Mouse (Mus musculus) T-helper 2 cell (primary cell): ENCODE data around the gene Chst12.
"Not testable (repeated sequence)": the region's sequence is repeated elsewhere in the genome, so short reads cannot be mapped to it uniquely, and the experiment has no call there.

ENCODE experiments used
- in situ Hi-C: fragments of 300-600 bp; cut with MboI, MseI; formaldehyde crosslinking; loops from one replicate; pipeline ENCODE4 v1.15.1; 2025; ENCODE audit warnings: high pct_unique_total_duplicates

Gene Chst12

GRCm38 (mm10) chr5:140505208-140505780 is at the start of gene Chst12:
TSS of gene Chst12 (plus strand) at chr5:140505550.
- in situ Hi-C loops, result no loop called here

DNA sequence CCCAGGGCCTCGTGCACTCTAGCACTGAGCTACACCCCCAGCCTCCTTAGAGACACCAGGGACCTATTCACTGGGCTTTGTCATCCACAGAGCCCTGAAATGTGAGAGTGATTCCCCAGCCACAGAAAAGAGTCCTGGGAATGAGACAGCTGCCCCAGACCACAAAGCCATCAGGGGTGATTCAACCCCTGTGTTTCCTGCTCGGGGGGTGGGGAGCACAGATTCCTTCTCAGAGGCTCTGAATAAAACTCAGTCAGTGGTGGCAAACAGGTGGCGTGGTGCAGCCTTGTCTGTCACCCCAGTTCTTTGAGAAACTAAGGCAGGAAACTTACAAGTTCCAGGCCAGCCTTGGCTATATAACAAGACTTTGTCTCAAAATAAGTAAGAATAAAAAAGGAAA is 43.9 kb upstream of the Chst12 start:
- in situ Hi-C loops, result no loop called here

DNA sequence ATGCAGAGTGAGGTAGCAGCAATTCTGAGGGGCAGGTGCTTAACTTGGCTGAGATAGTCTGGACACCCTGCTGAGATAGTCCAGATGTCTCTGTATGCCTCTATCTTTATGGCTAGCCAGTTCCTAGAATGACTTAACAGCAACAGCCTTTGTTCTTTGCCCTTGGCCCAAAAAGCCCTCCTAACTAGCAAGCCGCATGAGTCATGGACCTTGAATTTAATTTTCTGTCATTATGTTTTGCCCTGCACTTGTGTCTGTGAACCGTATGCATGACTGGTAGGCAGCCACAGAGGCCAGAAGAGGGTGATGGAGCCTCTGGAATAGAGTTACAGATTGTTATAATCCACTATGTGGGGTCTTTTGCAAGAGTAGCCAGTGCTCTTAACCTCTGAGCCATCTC is 42.2 kb upstream of the Chst12 start:
- in situ Hi-C loops, result not testable (repeated sequence)

DNA sequence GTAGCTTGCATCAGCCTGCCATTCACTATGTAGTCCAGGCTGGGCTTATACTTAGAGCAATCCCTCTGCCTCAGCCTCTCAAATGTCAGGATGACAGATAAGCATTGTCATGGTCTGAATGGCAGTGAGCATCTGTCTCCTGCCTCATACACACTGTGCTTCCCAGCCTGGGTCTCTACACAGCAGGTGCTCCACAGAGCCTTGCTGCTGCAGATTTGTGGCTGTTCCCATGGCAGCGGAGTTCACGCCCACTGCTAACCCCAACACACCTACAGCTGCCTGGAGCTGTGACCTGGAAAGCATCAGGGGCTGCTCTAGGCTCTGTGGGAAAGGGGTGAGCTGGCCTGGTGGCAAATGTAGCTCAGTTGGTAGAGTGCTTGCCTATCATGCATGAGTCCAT is 40.4 kb upstream of the Chst12 start:
- in situ Hi-C loops, result loop anchor here (5.0 kb wide), 1 partner anchor 77 kb away; no protein-coding TSS in a partner anchor

- in situ Hi-C loops, result no loop called here
These were observed 33.0 kb upstream of the Chst12 start for GRCm38 (mm10) chr5:140472336-140472735.

- in situ Hi-C loops, result no loop called here
These were observed 23.9 kb upstream of the Chst12 start for GRCm38 (mm10) chr5:140481458-140481857.

DNA sequence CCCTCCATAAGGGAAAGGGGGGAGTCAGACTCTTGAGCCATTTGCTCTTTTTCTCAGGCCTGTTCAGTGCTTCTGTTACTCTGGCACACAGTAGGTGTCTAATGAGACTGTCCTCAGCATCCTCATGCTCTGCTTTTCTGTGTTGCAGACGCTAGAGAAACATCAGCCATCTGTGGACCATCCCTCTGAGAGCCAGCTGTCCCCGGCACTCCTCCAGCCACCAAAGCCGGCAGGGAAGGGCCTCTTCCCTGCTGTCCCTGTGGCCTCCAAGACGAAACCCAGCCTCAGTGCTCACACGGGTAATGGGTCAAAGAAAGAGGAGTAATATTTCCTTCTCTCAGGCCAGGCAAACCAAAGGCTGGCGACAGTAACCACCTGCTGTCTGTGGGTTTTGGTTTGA is 14.2 kb upstream of the Chst12 start:
- in situ Hi-C loops, result no loop called here

GRCm38 (mm10) chr5:140492684-140493233 is 12.6 kb upstream of the Chst12 start:
- in situ Hi-C loops, result no loop called here

DNA sequence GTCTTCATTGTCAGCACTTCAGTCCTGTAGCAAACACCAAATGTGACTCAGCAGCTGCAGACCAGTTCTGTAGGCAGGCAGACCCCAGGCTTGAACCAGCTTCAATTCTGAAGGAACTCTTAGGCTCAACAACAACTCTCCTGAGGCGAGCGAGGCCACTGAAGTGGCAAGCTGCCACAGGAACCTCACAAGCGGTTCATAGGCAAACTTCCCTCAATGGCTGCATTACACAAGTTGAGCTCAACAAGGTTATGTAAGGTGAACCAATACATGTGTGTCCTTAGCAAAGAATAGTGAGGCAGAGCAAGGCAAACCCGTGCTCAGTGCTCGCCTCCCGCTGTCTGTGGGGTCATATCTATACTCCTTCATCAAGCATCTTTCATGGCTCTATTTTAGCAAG is 7.2 kb upstream of the Chst12 start:
- in situ Hi-C loops, result no loop called here

GRCm38 (mm10) chr5:140500736-140501135 is 4.6 kb upstream of the Chst12 start:
- in situ Hi-C loops, result loop anchor here (5.0 kb wide), 1 partner anchor 37 kb away; no protein-coding TSS in a partner anchor

DNA sequence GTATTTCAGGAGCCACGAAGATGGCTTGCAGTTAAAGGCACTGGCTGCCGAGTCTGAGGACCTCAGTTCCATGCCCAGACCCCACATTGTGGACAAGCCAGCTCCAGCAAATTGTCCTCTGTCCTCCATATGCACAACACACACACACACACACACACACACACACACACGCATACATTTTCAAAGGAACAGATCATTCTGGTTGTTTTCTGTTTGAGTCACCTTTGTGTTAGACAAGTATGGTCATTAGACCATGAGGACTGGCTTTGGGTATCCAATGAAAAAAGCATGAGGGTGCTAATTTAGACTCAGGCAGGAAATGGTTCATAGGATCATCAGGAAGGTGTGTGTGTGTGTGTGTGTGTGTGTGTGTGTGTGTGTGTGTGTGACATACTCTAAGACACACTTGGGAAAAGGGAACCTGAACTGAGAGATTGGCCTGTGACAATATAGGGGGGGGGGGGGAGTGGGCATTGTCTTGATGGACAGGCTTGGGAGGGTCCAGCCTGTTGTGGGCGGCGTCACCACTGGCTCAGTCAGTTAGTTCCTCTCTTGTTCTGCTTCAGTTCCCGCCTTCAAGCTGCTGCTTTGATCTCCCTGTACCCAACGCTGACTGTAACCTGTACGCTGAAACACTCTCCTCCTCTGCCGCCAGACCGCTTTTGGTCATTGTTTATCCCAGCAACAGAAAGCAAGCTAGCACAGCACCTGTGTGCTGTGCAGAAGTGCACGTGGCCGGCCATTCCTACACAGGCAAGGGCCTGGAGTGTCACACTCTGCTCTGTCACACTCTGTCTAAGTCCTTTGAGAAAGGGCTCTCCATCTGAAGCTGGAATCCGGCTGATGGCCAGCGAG is 3.1 kb upstream of the Chst12 start:
- in situ Hi-C loops, result loop anchor here (5.0 kb wide), 1 partner anchor 35 kb away; no protein-coding TSS in a partner anchor

- in situ Hi-C loops, result loop anchor here (5.0 kb wide), 1 partner anchor 34 kb away; no protein-coding TSS in a partner anchor
These were observed 2.4 kb upstream of the Chst12 start for GRCm38 (mm10) chr5:140502925-140503324.

GRCm38 (mm10) chr5:140506096-140506794 is 895 bp downstream of the Chst12 start:
- in situ Hi-C loops, result no loop called here

DNA sequence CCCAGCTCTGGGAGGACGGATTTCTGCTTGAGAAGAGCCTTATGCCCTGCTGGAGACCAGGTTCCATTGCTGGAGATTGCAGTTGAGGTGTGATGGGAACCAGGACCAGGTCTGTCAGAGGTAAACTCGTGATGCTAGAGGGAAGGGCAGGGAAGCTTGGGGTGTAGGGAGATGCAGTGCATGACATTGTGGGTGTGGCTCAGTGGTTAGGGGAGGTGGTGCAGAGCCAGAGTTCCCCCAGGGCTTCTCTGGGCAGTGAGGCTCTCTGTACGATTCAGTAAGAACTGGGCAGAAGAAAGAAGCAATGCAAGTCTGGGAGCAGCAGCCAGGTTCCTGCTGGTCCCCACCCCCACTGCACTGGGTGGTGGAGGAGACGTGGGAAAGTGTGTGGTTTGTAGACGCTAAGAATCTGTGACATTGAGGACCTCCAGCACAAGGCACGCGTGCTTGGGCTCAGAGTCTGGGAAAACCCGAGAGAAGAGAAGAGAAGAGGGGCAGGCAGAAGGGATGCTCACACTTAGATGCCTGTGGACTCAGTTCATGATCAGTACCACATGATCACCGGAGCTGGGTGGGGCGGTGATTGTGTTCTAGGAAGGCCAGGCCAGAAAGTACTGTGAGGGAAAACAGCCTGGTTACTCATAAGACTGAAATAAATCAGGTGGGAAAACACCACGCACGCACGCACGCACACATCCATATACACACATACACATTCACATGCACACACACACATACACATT is 2.3 kb downstream of the Chst12 start:
- in situ Hi-C loops, result no loop called here

- in situ Hi-C loops, result no loop called here
These were observed 3.3 kb downstream of the Chst12 start for GRCm38 (mm10) chr5:140508686-140509085.

DNA sequence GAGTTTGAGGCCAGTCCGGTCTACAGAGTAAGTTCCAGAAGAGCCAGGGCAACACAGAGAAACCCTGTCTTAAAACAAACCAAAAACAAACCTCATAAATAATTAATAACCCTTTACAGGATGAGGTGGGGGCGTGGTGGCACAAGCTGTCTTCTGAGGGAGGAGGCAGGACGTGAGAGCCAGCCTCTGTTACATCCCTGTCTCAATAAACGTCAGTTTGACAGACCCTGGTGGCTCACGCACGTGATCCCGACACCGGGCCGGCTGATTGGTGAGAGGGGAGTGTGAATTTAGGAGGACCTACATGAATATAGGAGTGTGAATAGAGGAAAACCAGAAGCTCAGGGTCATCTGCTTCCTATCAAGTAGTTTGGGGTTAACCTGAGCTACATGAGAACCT is 3.9 kb downstream of the Chst12 start:
- in situ Hi-C loops, result no loop called here

DNA sequence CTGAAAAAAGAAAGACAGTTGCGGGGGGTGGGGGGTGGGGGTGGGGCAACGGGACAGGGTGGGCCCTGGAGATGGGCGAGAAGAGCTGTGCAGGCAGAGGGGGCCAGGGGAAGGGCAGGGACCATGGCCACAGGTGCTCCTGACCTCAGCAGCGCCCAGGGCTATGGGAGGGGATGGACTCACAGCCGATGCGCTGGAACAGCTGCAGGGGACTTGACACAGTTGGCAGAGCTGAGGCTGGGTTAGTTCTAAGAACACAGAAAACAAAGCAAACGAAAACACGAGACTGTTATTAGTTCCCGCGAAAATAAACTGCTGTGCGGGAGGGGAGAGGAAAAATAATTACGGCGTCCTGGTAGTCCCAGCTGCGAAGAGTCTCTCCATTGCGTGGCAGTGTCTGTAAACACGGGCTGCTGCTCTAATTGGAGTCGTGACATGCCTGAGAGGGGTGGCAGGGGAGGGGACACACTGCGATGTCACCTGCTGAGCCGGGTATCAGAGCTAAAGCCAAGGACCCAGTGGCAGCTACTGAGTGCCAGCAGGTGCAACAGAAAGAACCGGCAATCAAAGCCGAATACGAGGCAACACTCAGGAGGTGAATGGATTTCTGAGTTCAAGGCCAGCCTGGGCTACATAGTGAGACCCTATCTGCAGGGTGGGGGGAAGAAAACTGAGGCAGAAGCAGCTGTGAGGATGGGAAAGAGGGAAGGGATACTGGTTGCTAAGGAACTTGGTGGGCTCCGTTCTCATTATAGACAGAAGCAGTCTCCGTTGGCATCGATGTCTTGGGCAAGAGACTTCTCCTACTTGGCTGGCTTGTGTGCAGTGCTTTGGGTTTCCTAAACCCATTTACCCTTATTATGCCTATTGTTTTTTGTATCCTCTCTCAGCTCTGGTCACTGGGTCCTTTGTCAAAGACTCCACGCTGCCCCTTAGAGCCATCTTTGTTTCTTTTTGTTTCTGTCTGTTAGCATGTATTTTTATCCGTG is 5.0 kb downstream of the Chst12 start:
- in situ Hi-C loops, result no loop called here

- in situ Hi-C loops, result no loop called here
These were observed 8.6 kb downstream of the Chst12 start for GRCm38 (mm10) chr5:140513921-140514320.

DNA sequence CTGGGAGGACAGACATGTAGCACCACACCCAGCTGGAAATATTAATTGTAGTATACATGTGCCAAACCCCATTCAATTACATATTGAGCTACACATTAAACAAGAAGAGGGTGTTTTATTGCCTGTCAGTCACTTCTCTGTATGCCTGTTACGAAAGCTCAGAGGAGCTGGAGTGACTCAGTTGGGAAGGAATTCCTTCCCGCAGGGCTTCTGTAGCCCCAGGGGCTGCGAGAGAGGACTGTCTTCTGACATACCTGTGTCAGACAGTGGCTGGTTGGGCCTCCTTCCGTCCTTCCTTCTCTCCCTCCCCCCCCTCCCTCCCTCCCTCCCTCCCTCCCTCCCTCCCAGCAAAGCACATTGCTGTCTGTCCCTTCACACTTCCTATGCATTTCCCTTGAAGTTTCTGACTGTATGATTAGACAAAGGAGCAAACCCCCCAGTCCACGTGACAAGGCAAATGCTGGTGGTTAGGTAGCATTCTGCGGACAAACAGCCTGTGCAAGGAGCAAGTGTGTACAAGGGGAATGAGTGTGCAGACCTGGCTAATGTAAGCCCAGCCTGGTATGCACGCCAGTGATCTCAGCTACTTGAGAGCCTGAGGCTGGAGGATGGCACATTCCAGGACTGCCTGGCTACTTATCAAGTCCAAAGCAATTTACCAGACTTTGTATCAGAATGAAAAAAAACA is 9.6 kb downstream of the Chst12 start:
- in situ Hi-C loops, result no loop called here
